Mouse (Mus musculus) ES-E14 (cell line): Measurements from ENCODE around the gene Fadd.

Experiments used
- CHD2 ChIP-seq: IDR thresholded peaks from 2 replicates; pipeline ENCODE4 v1.6.1; 2014; ENCODE audit warnings: mild to moderate bottlenecking, low read depth, low read length, inconsistent platforms
- HCFC1 ChIP-seq: IDR thresholded peaks from 2 replicates; pipeline ENCODE4 v1.6.1; 2012; ENCODE audit warnings: low read length, inconsistent platforms, borderline replicate concordance; ENCODE audit not compliant: insufficient read depth
- MAFK ChIP-seq: IDR thresholded peaks from 2 replicates; pipeline ENCODE4 v1.6.1; 2014; ENCODE audit warnings: mild to moderate bottlenecking, low read depth, low read length, inconsistent platforms; ENCODE audit not compliant: insufficient read depth
- ZC3H11A ChIP-seq: IDR thresholded peaks from 2 replicates; pipeline ENCODE4 v1.6.1; 2012; ENCODE audit warnings: low read depth, mild to moderate bottlenecking, inconsistent platforms, low read length, borderline replicate concordance
- ZNF384 ChIP-seq: IDR thresholded peaks from 2 replicates; pipeline ENCODE4 v1.6.1; 2012; ENCODE audit warnings: low read depth, low read length, inconsistent platforms

DNA sequence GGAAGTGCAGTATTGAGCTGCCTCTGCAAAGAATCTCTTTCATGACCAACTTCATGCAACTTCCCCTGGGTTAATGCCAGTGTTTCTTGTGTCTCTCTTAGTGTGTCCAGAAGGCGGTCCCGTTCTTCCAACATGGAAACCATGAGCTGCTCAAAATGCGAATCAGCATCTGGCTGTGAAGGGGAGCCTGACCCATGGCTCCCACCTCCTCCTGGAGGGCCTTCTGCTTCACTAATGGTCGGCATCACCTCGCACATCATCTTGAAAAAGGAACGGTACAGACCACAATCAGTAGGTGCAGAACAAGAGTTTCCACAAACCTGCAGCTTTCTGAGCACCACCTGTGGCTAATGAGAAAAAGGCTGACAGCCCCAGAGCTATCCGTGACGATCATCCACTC lies 30.0 kb downstream of the Fadd start:
- TF ChIP-seq CHD2, result no peak
- TF ChIP-seq MAFK, result no peak
- TF ChIP-seq HCFC1, result no peak
- TF ChIP-seq ZNF384, result no peak
- no peak for TF ChIP-seq ZC3H11A
